Comparison of ENCODE assay signal across 16 mouse cellular contexts in the genomic region with DNA sequence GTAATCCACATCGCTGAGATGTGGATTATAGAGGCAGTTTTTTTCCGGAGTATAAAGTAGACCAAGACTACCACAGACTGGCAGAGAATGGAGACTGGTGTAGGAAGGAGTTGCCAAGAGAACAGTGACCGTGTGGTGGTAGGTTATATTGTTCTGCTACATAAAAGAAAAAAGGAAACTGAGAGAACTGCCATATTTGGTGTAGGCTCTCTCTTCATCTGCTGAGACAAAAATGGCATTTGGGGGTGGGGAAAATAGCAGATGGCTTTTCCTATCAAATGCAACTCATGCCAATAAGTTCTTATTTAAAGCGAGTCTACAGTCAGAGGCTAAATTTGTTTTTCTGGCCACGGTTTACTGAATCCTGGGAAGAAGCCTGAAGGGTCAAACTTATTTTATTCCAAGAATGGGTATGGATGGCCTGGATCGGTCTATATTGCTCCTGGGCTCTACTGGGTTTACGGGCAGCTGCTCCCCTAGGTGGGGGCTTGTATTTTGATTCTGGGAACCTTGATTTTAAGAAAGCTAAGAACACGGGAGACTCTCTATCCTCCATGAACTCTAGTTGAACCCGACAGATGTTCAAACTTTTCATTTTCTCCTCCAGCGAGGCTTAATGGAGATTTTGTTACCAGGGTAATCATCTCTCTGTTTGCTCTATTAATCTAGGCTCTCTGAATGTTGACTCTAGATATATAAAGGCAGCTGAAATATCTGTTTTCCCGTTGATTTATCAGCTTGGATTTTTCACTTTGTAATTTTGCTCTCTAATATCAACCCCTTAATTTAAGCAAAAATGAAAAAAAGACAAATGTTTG.
DNase-seq lines count a peak whose midpoint lies in the region; ATAC-seq and TF ChIP-seq lines count a peak whose summit lies in the region.
"Had no signal": no experiment of that assay in that cellular context is flagged by ENCODE, and none has a peak within 500 bp of the region (broad histone marks: within the 10 kb centered on the region; RNA-seq: fewer than 3 reads in every experiment).

No protein-coding gene starts in this region.

- H3K27ac ChIP-seq in forebrain, embryonic 16.5 days (ENCODE audit: low read length) = no peak overlapping the region
- H3K27ac ChIP-seq in forebrain, embryonic 11.5 days (ENCODE audit: low read depth, low read length) = no peak overlapping the region
- H3K27ac ChIP-seq in intestine, postnatal 0 days (ENCODE audit: low read depth, low read length) = no peak overlapping the region
- H3K27ac ChIP-seq: hindbrain, postnatal 0 days; liver, embryonic 15.5 days had no signal

- no peaks in the 10 kb centered on the region for H3K4me1 ChIP-seq in forebrain, embryonic 16.5 days (replicated peaks; ENCODE audit: control insufficient read depth, insufficient read depth, low read length)
- no peaks in the 10 kb centered on the region for H3K4me1 ChIP-seq in forebrain, embryonic 11.5 days (replicated peaks; ENCODE audit: control insufficient read depth, insufficient read depth, low read length)
- H3K4me1 ChIP-seq in intestine, postnatal 0 days (replicated peaks; ENCODE audit: control insufficient read depth, insufficient read depth, low read length) = no peaks in the 10 kb centered on the region
- H3K4me1 ChIP-seq: liver, embryonic 15.5 days had no signal

- no peaks in the 10 kb centered on the region for H3K9me3 ChIP-seq in forebrain, embryonic 16.5 days (ENCODE audit: control insufficient read depth, low read length)
- no peaks in the 10 kb centered on the region for H3K9me3 ChIP-seq in forebrain, embryonic 11.5 days (ENCODE audit: control insufficient read depth, low read length)
- H3K9me3 ChIP-seq in intestine, postnatal 0 days (ENCODE audit: control insufficient read depth) = no peaks in the 10 kb centered on the region
- H3K9me3 ChIP-seq: liver, embryonic 15.5 days had no signal

- 75% methylated on average over 11 of the region's 11 CpGs for WGBS in forebrain, embryonic 16.5 days
- WGBS in forebrain, embryonic 11.5 days = 82% methylated on average over 11 of the region's 11 CpGs
- WGBS in intestine, postnatal 0 days = 49% methylated on average over 11 of the region's 11 CpGs

- no peak overlapping the region for H3K4me3 ChIP-seq in forebrain, embryonic 16.5 days (replicated peaks; ENCODE audit: low read length)
- no peak overlapping the region for H3K4me3 ChIP-seq in forebrain, embryonic 11.5 days (ENCODE audit: low read depth, low read length)
- H3K4me3 ChIP-seq in intestine, postnatal 0 days (ENCODE audit: low read depth, low read length) = no peak overlapping the region
- H3K4me3 ChIP-seq: liver, embryonic 15.5 days had no signal

- no peaks in the 10 kb centered on the region for H3K36me3 ChIP-seq in forebrain, embryonic 16.5 days (ENCODE audit: control insufficient read depth, insufficient read depth)
- no peaks in the 10 kb centered on the region for H3K36me3 ChIP-seq in forebrain, embryonic 11.5 days (ENCODE audit: control insufficient read depth, insufficient read depth, low read length)
- no peaks in the 10 kb centered on the region for H3K36me3 ChIP-seq in intestine, postnatal 0 days (ENCODE audit: control insufficient read depth, insufficient read depth)
- H3K36me3 ChIP-seq: liver, embryonic 15.5 days had no signal

- TF ChIP-seq CTCF in intestine, postnatal 0 days (IDR thresholded peaks at IDR 0.05; ENCODE audit: low read depth) = no peak

- DNase-seq in forebrain, embryonic 11.5 days (ENCODE audit: low spot score) = no peak
- DNase-seq in right cerebral cortex, adult 18-20 months = peak; percentile 29
- DNase-seq in right cerebral cortex, postnatal 4 days = no peak
- peak; percentile 65 for DNase-seq in layer of hippocampus, adult 9-10 months (ENCODE audit: low spot score)
- DNase-seq in right cerebral cortex, postnatal 36 days (ENCODE audit: low spot score in 2 of 2) = peak; percentile 4 to 12
- DNase-seq in lung, postnatal 25 days (ENCODE audit: low spot score) = no peak
- DNase-seq: adrenal gland, postnatal 36 days; cerebellum, adult 18-20 months; heart, adult 11 months; heart, postnatal 14 days; lung, postnatal 4 days; thymus, postnatal 4 days had no signal

- H3K9ac ChIP-seq in forebrain, embryonic 16.5 days (replicated peaks; ENCODE audit: low read depth, low read length) = no peak overlapping the region
- no peak overlapping the region for H3K9ac ChIP-seq in forebrain, embryonic 11.5 days (ENCODE audit: low read length)
- H3K9ac ChIP-seq in intestine, postnatal 0 days (ENCODE audit: low read depth, low read length) = no peak overlapping the region
- H3K9ac ChIP-seq: liver, embryonic 15.5 days had no signal

- 0 out of 2 replicates have a peak, but pooled peaks have one; percentile 45 for ATAC-seq in forebrain, embryonic 16.5 days
- ATAC-seq in forebrain, embryonic 11.5 days (replicated peaks; ENCODE audit: low FRiP score) = no peak
- no peak for ATAC-seq in intestine, postnatal 0 days
- ATAC-seq: hindbrain, postnatal 0 days had no signal

- no peak overlapping the region for H3K4me2 ChIP-seq in forebrain, embryonic 16.5 days (ENCODE audit: low read length)
- H3K4me2 ChIP-seq in forebrain, embryonic 11.5 days (ENCODE audit: low read depth, low read length, severe bottlenecking) = no peak overlapping the region
- H3K4me2 ChIP-seq in intestine, postnatal 0 days (replicated peaks; ENCODE audit: low read depth) = no peak overlapping the region
- H3K4me2 ChIP-seq: liver, embryonic 15.5 days had no signal

- H3K27me3 ChIP-seq in forebrain, embryonic 16.5 days (replicated peaks; ENCODE audit: control insufficient read depth, insufficient read depth, low read length) = no peaks in the 10 kb centered on the region
- H3K27me3 ChIP-seq in forebrain, embryonic 11.5 days (ENCODE audit: control insufficient read depth, insufficient read depth, low read length) = no peaks in the 10 kb centered on the region
- no peaks in the 10 kb centered on the region for H3K27me3 ChIP-seq in intestine, postnatal 0 days (replicated peaks; ENCODE audit: control insufficient read depth, insufficient read depth, low read length)
- H3K27me3 ChIP-seq: liver, embryonic 15.5 days had no signal

Comparison
In these comparisons a context has a peak if more than half of its experiments do, and no peak if none do; other contexts are left out.
1. DNase-seq: peak in right cerebral cortex, adult 18-20 months (single experiment), layer of hippocampus, adult 9-10 months (single experiment) and right cerebral cortex, postnatal 36 days (2 of 2); none in forebrain, embryonic 11.5 days (single experiment), right cerebral cortex, postnatal 4 days (single experiment) and lung, postnatal 25 days (single experiment).